Mouse (Mus musculus) T-helper 17 cell (primary cell): ENCODE data around the gene Fam53a.

Source experiments
- in situ Hi-C, 2 experiments: fragments of 300-600 bp; cut with MboI, MseI; formaldehyde crosslinking; loops; 1 replicate in 1 of 2; 2 replicates in 1 of 2; pipeline ENCODE4 v1.15.1; 2025; ENCODE audit warnings: high pct_unique_total_duplicates in 2 of 2

The Fam53a gene

DNA sequence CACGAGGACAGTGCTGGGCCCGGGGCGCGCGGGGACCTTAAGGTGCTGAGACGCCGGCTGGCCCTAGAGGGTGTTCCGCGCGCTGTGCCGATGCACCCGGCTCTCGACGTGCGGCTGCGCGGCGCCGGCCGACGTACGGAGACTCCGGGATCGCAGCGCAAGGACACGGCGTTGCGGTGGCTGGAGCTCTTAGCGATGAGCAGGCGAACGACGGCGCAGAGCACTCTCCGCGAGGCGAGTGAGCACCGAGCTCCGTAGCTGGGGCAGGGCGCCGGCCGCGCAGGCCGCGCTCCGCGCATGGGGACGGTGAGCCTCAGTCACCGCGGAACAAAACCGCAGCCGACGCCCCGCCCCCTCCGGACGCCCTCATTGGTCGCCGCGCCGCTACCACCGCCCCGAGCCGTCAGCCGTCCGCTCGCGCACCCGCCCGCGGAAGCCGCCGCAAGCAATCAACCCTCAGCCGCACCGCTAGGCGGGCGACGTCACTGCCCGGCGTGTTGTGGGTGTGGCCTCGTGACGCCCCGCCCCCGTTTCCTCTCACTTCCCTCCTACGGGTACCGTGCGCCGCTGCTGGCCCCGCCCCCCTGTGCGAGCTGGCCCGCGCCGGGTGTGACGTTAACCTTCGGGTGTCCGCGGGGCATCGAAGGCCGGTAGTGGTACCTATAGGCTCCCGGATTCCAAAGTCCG is at the start of gene Fam53a, which contains the start of gene Gm9903:
Gene Fam53a, minus strand, starts transcription at position 335 of the 687 bp plus-strand sequence.
Gene Gm9903, plus strand, starts transcription at position 625 of the 687 bp plus-strand sequence.
- in situ Hi-C loops = loop anchor here in 1 of 2 experiments (10.0 kb wide), 1 partner anchor 775 kb away; the partner anchor contains the start of gene Prr14l

DNA sequence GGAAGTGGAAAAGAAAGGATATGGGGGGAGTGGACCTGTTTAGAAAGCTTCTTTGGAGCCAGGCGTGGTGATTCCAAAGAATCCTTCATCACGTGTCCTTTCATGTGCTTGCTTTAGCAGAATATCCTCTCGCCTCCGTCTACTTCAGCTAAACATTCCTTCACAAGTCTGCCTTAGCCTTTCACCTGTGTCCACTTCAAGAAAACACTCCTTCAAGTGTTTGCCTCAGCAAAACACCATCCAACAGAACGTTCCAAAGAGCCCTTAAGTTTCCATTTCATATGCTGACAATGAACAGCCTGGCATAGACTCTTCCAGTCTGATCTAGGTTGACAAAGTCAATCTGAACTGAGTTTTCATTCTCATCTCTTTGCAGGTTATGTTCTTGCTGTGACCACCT is 48.8 kb upstream of the Fam53a start:
- in situ Hi-C loops = no loop called here

GRCm38 (mm10) chr5:33675964-33676363 is 46.5 kb upstream of the Fam53a start:
- in situ Hi-C loops = no loop called here

DNA sequence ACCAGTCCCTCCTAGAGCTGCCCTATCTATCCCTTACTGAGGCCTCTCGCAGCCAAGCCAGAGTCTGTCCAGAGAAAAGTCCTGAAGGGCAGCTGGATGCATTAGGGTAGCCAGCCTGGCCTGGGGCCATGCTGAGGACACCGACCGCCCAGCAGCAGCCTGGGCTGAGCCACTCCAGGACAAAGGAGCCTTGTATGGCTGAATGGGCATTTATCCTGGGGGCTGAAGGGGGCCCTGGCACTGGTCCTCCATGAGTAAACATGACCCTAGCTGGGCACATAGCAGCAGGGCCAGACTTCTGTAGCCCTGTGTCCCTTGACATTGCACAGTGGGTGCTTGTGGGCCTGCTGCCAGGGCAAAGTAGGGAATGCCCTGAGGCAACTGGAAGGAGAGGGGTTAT is 45.0 kb upstream of the Fam53a start:
- in situ Hi-C loops = loop anchor here in 1 of 2 experiments (25.0 kb wide), 1 partner anchor 1537 kb away; the partner anchor contains the start of gene Fosl2

DNA sequence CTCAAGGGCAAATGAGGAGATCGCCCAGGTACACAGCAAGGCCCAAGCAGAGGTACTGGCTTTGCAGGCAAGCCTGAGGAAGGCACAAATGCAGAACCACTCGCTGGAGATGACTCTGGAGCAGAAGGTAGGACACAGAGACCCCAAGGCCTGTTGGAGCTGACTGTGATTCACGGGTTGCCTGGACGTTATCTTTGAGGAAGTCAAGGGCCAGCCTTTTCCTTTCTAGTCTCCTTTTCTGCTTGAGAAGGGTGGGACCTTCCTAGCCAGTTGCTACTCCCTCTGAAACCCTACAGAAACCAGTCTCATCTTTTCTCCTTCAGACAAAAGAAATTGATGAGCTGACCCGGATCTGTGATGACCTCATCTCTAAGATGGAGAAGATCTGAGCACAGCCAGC is 42.2 kb upstream of the Fam53a start:
- in situ Hi-C loops = loop anchor here in 1 of 2 experiments (25.0 kb wide), 1 partner anchor 1534 kb away; the partner anchor contains the start of gene Fosl2

DNA sequence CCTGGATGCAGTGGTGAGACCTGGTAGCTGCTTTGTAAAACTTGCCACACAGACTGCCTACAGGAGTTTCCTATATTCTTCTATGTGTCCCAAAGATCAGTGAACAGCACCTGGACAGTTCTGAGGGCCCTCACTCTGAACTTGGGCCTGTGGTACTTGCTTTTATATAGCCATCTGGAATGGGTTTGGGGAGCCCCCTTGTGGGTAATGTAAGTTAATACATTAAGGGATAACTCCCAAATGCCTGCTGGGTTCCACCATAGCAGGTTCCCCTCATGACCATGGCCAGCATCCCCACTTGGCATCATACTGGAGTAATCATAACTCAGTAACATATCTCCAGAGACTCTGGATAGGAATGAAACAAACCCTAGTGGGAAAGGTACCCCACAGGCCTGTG is 38.8 kb upstream of the Fam53a start:
- in situ Hi-C loops = loop anchor here in 1 of 2 experiments (25.0 kb wide), 1 partner anchor 1531 kb away; the partner anchor contains the start of gene Fosl2

DNA sequence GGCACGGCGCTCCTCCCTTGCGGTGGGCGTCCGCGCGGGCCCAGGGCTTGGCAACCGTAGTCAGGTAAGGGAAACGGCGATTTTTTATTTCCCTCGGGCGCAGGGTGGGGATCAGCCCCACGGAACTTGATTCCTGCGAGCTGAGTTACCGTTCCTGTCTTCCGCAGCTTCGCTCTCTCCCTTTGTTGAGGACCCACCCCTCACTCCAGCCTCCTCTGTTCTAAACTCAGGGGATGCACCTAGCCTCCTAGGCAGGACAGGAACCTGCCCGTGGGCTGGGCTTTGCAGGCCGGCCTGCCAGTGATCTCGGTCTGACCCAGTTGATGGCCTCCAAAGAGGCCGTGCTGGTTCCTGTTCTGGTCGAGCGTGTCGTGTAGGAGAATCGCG is 29.2 kb upstream of the Fam53a start:
- in situ Hi-C loops = loop anchor here in 1 of 2 experiments (5.0 to 25.0 kb wide), 3 partner anchors 279 to 1521 kb away; partner anchors contain the start of genes Add1, Fosl2 and Nelfa

DNA sequence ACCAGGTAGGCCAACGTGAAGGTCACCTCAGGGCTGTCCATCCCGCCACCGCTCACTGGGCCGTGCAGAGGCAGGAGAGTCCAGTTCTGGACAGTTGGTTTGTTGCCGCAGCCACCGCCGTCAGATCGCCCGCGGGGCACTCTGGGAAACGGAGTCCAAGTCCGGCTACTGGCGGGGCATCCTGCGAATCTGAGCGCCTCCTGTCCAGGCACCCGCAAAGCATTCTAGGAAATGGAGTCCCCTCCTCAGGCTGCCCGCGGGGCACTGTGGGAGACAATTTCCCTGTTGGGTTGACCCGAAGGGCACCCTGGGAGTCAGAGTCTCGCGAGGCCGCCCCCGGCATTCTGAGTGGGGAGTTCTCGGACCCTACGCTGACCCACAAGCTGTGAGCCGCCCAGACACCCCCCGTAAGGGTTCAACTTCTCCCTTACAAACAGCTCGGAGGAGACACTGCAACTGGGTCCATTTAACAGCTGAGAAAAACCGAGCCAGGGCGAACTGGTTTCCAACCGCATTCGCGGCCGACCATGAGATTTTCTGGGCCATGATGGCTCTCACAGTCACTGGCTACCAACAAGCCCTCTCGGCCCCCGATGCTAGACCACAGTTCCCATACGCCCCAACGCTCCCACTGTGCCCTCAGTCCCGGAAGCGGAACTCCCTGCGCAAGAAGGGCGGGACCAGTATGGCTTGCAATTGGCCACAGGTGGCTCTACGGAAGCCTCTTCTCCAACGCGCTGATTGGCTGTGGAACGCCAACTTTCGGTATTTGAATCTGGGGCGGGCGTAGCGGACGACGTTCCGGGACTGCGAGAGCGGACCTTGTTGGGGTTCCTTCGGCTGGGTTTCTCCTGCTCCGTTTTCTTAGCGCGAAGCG is 28.6 kb upstream of the Fam53a start, which contains the start of the genes Tacc3 and Tmem129:
Gene Tacc3, plus strand, starts transcription at position 342 of the 877 bp plus-strand sequence.
Gene Tmem129, minus strand, starts transcription at position 630 of the 877 bp plus-strand sequence.
- in situ Hi-C loops = loop anchor here in 1 of 2 experiments (5.0 to 25.0 kb wide), 3 partner anchors 279 to 1521 kb away; partner anchors contain the start of genes Add1, Fosl2 and Nelfa

DNA sequence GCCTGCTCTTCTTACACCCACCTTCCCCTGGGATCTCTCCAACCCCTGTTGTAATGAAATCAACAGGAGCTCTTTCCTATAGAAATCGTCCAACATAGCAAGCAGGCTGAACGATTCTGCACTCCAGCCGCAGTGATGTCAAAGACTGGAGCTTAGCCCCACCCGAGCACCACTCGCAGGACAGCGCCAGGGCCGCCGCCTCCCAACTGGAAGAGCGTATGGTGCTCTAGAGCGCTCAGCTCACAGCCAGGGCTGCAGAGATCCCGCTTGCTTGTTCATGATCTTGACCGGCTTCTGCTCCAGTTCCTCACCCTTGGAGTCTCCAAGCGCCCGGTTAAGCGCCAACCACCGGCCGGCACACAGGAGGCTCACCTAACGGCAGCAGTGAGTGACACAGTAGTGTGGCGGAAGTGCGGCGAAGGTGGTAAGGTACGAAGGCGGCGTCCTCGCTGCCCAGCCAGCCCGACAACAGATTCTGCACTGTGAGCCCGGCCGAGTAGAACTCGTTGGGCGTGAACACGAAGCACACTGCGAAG is 27.9 kb upstream of the Fam53a start:
- in situ Hi-C loops = loop anchor here in 1 of 2 experiments (5.0 to 25.0 kb wide), 3 partner anchors 280 to 1520 kb away; partner anchors contain the start of genes Add1, Fosl2 and Nelfa

DNA sequence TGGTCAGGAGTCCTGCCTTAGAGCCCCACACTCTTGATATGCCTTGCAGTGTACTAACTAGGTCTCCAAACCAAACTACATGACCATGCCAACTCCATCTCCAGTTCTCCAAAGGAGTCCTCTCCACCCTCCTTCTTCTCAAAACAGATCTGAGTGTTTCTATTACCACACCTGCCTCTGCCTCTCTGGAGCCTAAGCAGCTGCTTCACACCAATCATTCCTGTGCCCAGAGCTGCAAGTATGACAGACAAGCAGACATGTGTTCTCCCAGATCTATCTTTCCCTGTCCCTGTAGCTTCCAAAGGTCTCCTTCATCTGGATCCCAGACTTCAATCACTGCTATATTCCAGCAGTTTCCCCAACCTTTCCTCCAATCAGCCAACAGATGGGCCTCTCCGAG is 27.3 kb upstream of the Fam53a start:
- in situ Hi-C loops = loop anchor here in 1 of 2 experiments (5.0 to 25.0 kb wide), 3 partner anchors 281 to 1519 kb away; partner anchors contain the start of genes Add1, Fosl2 and Nelfa

- in situ Hi-C loops = loop anchor here in 1 of 2 experiments (5.0 to 25.0 kb wide), 3 partner anchors 282 to 1518 kb away; partner anchors contain the start of genes Add1, Fosl2 and Nelfa
Observed at GRCm38 (mm10) chr5:33655251-33655840, 25.9 kb upstream of the Fam53a start.

DNA sequence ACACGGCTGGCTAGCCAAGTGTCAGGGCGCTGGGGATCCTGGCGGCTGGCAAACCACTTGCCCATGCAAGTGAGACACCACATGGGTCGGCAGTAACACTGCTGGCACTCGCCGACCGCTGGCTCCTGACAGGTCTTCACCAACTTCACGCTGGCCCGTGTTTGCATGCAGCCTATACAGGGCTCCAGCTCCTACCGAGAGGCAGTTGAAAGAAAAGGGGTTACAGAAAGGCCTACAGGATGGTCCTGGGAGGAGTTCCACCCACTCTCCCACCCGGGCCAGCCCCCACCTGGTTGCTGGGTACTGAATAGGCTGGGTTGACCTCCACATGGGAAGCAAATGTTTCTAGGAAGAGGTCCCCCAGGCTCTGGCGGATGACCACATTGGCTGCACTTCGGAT is 25.0 kb upstream of the Fam53a start:
- in situ Hi-C loops = loop anchor here in 1 of 2 experiments (10.0 to 25.0 kb wide), 2 partner anchors 920 to 1517 kb away; partner anchors contain the start of genes Add1 and Fosl2

- in situ Hi-C loops = loop anchor here in 1 of 2 experiments (10.0 to 25.0 kb wide), 2 partner anchors 922 to 1515 kb away; partner anchors contain the start of genes Add1 and Fosl2
Observed at GRCm38 (mm10) chr5:33652783-33653173, 23.3 kb upstream of the Fam53a start.

- in situ Hi-C loops = loop anchor here in 1 of 2 experiments (10.0 to 25.0 kb wide), 2 partner anchors 923 to 1515 kb away; partner anchors contain the start of genes Add1 and Fosl2
Observed at GRCm38 (mm10) chr5:33651921-33652782, 22.7 kb upstream of the Fam53a start, which contains the start of gene Slbp. Gene Slbp, minus strand, starts transcription at chr5:33652574.

- in situ Hi-C loops = loop anchor here in 1 of 2 experiments (10.0 to 25.0 kb wide), 2 partner anchors 923 to 1514 kb away; partner anchors contain the start of genes Add1 and Fosl2
Observed at GRCm38 (mm10) chr5:33651541-33651920, 22.1 kb upstream of the Fam53a start.

DNA sequence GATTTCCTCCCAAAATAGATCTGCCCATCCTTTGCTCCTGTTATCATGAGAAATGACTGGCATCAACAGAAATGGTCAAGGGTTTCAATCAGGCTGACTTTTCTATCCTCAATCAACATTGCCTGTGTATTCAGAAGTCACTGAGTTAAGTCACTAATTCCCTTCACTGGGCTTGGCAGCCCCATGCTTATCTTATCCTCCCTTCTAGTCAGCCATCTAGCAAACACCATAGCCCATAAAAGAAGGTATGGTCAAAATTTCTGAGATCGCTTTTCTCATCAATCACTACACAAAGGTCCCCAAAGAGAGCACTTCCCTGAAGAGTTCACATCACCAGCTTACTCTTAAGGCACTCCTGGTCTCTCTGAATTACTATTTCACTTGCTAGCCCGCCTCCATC is 21.6 kb upstream of the Fam53a start:
- in situ Hi-C loops = loop anchor here in 1 of 2 experiments (10.0 to 25.0 kb wide), 2 partner anchors 924 to 1514 kb away; partner anchors contain the start of genes Add1 and Fosl2

DNA sequence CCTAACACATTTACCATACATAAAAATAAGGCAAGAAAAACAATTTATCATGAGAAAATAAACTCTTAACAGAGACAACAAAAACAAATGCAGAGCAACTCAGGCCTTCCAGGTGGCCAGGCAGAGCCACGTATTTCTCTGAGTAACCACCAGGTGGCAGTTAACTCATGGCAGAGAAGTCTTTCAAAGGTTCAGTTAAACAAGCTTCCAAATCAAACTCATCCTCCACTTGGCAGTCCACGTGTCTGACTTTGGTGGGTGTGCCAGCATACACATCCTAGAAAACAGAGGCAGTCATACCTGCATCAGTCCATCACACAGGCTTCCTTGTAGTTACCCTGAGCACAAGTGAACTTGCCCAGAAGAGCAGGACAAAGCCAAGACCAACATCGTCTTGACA is 11.2 kb upstream of the Fam53a start:
- in situ Hi-C loops = loop anchor here in 1 of 2 experiments (10.0 kb wide), 1 partner anchor 994 kb away; the partner anchor contains the start of gene Mfsd10

DNA sequence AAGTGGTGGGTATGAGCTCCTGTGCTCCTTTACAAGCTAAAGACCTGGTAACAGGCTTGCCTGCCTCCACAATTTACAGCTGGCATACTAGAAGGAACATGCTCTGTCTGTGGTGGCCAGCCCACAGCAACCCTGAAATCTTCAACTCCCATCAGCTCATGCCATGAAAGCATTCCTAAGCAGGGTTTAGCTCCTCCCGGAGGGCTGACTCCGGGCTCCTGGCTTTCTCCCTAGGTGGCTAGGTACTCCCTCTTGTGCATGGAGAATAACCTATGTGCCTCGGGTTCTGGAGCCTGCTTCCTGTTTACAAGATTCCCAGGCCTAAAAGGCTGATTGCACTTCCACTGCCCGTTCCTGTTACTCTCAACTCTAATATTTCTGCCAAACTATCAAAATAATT is 9.4 kb upstream of the Fam53a start:
- in situ Hi-C loops = no loop called here
